Mouse (Mus musculus) spleen, adult 12 weeks (tissue): ENCODE results near the gene Olfr1471.
"Not testable (repeated sequence)": the region's sequence is repeated elsewhere in the genome, so short reads cannot be mapped to it uniquely, and the experiment has no call there.

Source experiments
- DNase-seq: peaks from one replicate; pipeline ENCODE4 v3.0.0; 2022; ENCODE audit warnings: low spot score

The Olfr1471 gene

GRCm38 (mm10) chr19:13443109-13443508 is at the start of gene Olfr1471:
Olfr1471 (plus strand) TSS chr19:13443409.
- not testable (repeated sequence) for DNase-seq

DNA sequence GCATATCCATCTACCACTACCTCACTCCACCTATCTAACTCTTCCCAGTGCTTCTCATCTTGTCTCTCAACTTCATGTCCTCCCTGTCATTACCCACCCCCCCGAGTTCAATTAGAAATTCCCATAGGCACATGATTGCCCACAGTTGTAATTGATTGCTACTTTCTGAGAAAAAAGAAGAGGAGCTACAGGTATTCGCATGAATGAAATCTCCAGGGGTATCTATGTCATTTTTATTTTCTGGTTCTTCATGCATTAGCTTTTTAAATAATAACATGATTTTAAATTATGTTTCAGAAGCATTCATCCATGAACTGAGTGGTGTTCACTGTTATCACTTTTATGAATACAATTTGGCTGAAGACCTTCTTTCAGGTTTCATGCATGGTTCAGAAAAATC is 35.7 kb upstream of the Olfr1471 start, which contains the start of gene Olfr1469:
Gene Olfr1469, plus strand, starts transcription at position 301 of the 400 bp plus-strand sequence.
- no peak for DNase-seq

GRCm38 (mm10) chr19:13455986-13456385 is 12.8 kb downstream of the Olfr1471 start, which contains the start of gene Olfr1472:
Olfr1472 (minus strand) TSS chr19:13456086.
- no peak for DNase-seq

- DNase-seq: not testable (repeated sequence)
Measured at GRCm38 (mm10) chr19:13469265-13469664, 26.1 kb downstream of the Olfr1471 start, which contains the start of gene Olfr1474. Olfr1474 (plus strand) TSS chr19:13469565.

GRCm38 (mm10) chr19:13480096-13480495 is 36.9 kb downstream of the Olfr1471 start, which contains the start of gene Olfr1475:
Olfr1475 (minus strand) TSS chr19:13480196.
- no peak for DNase-seq

DNA sequence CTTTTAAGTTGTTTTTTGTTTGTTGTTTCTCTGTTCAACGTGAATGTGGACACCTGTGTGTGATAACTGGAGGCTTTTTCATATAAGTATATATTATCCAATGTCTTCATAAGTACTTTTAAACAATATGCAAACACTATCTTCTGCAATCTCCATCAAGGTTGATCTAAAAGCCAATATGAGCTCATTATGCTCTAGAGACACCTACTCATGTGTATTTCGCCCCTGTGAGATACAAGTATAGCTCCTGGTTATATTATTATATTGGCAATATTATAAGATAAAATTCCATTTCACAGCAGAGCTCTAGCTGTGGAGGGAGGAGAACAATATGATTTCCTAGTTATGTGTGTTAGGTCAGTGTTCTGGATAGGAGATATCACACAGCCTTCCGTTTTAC is 57.0 kb downstream of the Olfr1471 start, which contains the start of gene Olfr1477:
Gene Olfr1477, plus strand, starts transcription at position 301 of the 400 bp plus-strand sequence.
- DNase-seq: no peak
